Mouse (Mus musculus) macrophage (primary cell): ENCODE data around the gene Unc13c. TPM values are rescaled to one million over a fixed set of nuclear protein-coding genes. Genes with fewer than 3 reads are reported as not detected.

Experiments
- H3K27ac ChIP-seq: fragments of 350-480 bp; formaldehyde crosslinking; 2 replicates; pipeline ENCODE4 v1.9.0; 2021
- H3K36me3 ChIP-seq: fragments of 350-480 bp; formaldehyde crosslinking; 2 replicates; pipeline ENCODE4 v1.9.0; 2021; ENCODE audit errors: inconsistent target
- H3K4me3 ChIP-seq: fragments of 350-480 bp; formaldehyde crosslinking; 2 replicates; pipeline ENCODE4 v1.9.0; 2021; ENCODE audit errors: inconsistent target
- H3K79me2 ChIP-seq: fragments of 350-480 bp; formaldehyde crosslinking; 2 replicates; pipeline ENCODE4 v1.9.0; 2021; ENCODE audit errors: inconsistent target
- WGBS: methylation state at CpG from one replicate; pipeline ENCODE4 v1.1.7; 2026; ENCODE audit warnings: inconsistent platforms; ENCODE audit not compliant: missing documents; 5-methylcytosine and 5-hydroxymethylcytosine counted together
- polyA plus RNA-seq: library from polyadenylated mRNA; stranded (reverse); fragments of 250-400 nt; gene quantifications from 3 replicates; pipeline ENCODE4 v1.2.4, GENCODE M21; 2018; ENCODE audit warnings: inconsistent platforms

The Unc13c gene
- polyA plus RNA-seq, 1 experiment from 2014 or later: not detected

GRCm38 (mm10) chr9:73927276-73927675, 41.5 kb downstream of the Unc13c start:
- H3K36me3 ChIP-seq: no peaks in the 10 kb centered on the region
- no peak overlapping the region for H3K4me3 ChIP-seq
- WGBS: 81% methylated on average over 2 of the region's 2 CpGs
- no peaks in the 10 kb centered on the region for H3K79me2 ChIP-seq
- H3K27ac ChIP-seq: no peak overlapping the region

- Histone ChIP-seq H3K27ac (no peak overlapping the region), H3K79me2 (no peaks in the 10 kb centered on the region), H3K4me3 (no peak overlapping the region), H3K36me3 (no peaks in the 10 kb centered on the region)
- WGBS: 66% methylated on average over 11 of the region's 11 CpGs
Observed at GRCm38 (mm10) chr9:73922449-73923115, 46.2 kb downstream of the Unc13c start.

- Histone ChIP-seq H3K27ac (no peak overlapping the region), H3K36me3 (no peaks in the 10 kb centered on the region), H3K79me2 (no peaks in the 10 kb centered on the region), H3K4me3 (no peak overlapping the region)
- 66% methylated on average over 4 of the region's 4 CpGs for WGBS
Observed at GRCm38 (mm10) chr9:73905959-73906358, 62.8 kb downstream of the Unc13c start.

- no peaks in the 10 kb centered on the region for H3K36me3 ChIP-seq
- WGBS: 75% methylated on average over 3 of the region's 3 CpGs
Observed at GRCm38 (mm10) chr9:73898516-73898915, 70.2 kb downstream of the Unc13c start.

GRCm38 (mm10) chr9:73896210-73896609, 72.6 kb downstream of the Unc13c start:
- Histone ChIP-seq H3K27ac (no peak overlapping the region), H3K36me3 (no peaks in the 10 kb centered on the region), H3K79me2 (no peaks in the 10 kb centered on the region), H3K4me3 (no peak overlapping the region)
- 83% methylated on average over 3 of the region's 3 CpGs for WGBS

More at GRCm38 (mm10) chr9:73898516-73898915, 70.2 kb downstream of the Unc13c start:
- Histone ChIP-seq H3K79me2 (no peaks in the 10 kb centered on the region), H3K4me3 (no peak overlapping the region), H3K27ac (no peak overlapping the region)

GRCm38 (mm10) chr9:73883587-73883986, 85.2 kb downstream of the Unc13c start:
- Histone ChIP-seq H3K4me3 (no peak overlapping the region), H3K36me3 (no peaks in the 10 kb centered on the region), H3K79me2 (no peaks in the 10 kb centered on the region), H3K27ac (no peak overlapping the region)
- 67% methylated on average over 1 of the region's 1 CpGs for whole genome bisulfite sequencing

- 55% methylated on average over 1 of the region's 1 CpGs for WGBS
Observed at GRCm38 (mm10) chr9:73883143-73883542, 85.6 kb downstream of the Unc13c start.

GRCm38 (mm10) chr9:73882393-73882919, 86.3 kb downstream of the Unc13c start:
- WGBS: 86% methylated on average over 5 of the region's 5 CpGs
- no peak overlapping the region for H3K4me3 ChIP-seq
- H3K36me3 ChIP-seq: no peaks in the 10 kb centered on the region
- H3K79me2 ChIP-seq: no peaks in the 10 kb centered on the region
- no peak overlapping the region for H3K27ac ChIP-seq

More at GRCm38 (mm10) chr9:73883143-73883542, 85.6 kb downstream of the Unc13c start:
- no peak overlapping the region for H3K4me3 ChIP-seq
- H3K36me3 ChIP-seq: no peaks in the 10 kb centered on the region
- H3K27ac ChIP-seq: no peak overlapping the region
- no peaks in the 10 kb centered on the region for H3K79me2 ChIP-seq

- H3K36me3 ChIP-seq: no peaks in the 10 kb centered on the region
- no peaks in the 10 kb centered on the region for H3K79me2 ChIP-seq
- 84% methylated on average over 2 of the region's 2 CpGs for WGBS
- H3K4me3 ChIP-seq: no peak overlapping the region
- no peak overlapping the region for H3K27ac ChIP-seq
Observed at GRCm38 (mm10) chr9:73867410-73868067, 101.2 kb downstream of the Unc13c start.

- Histone ChIP-seq H3K79me2 (no peaks in the 10 kb centered on the region), H3K4me3 (no peak overlapping the region), H3K36me3 (no peaks in the 10 kb centered on the region), H3K27ac (no peak overlapping the region)
- WGBS: 69% methylated on average over 2 of the region's 2 CpGs
Observed at GRCm38 (mm10) chr9:73866666-73867065, 102.1 kb downstream of the Unc13c start.

GRCm38 (mm10) chr9:73859469-73859868, 109.3 kb downstream of the Unc13c start:
- H3K36me3 ChIP-seq: no peaks in the 10 kb centered on the region
- H3K27ac ChIP-seq: no peak overlapping the region
- H3K79me2 ChIP-seq: no peaks in the 10 kb centered on the region
- no peak overlapping the region for H3K4me3 ChIP-seq
- 81% methylated on average over 2 of the region's 3 CpGs for WGBS

- Histone ChIP-seq H3K79me2 (no peaks in the 10 kb centered on the region), H3K36me3 (no peaks in the 10 kb centered on the region), H3K27ac (no peak overlapping the region), H3K4me3 (no peak overlapping the region)
- 70% methylated on average over 3 of the region's 3 CpGs for WGBS
Observed at GRCm38 (mm10) chr9:73854281-73854680, 114.5 kb downstream of the Unc13c start.

- H3K36me3 ChIP-seq: no peaks in the 10 kb centered on the region
- H3K27ac ChIP-seq: no peak overlapping the region
- H3K4me3 ChIP-seq: no peak overlapping the region
- 74% methylated on average over 4 of the region's 4 CpGs for WGBS
- H3K79me2 ChIP-seq: no peaks in the 10 kb centered on the region
Observed at GRCm38 (mm10) chr9:73806681-73807080, 162.1 kb downstream of the Unc13c start.

GRCm38 (mm10) chr9:73774616-73775015, 194.2 kb downstream of the Unc13c start:
- Histone ChIP-seq H3K27ac (no peak overlapping the region), H3K4me3 (no peak overlapping the region), H3K79me2 (no peaks in the 10 kb centered on the region), H3K36me3 (no peaks in the 10 kb centered on the region)
- 58% methylated on average over 4 of the region's 4 CpGs for WGBS

GRCm38 (mm10) chr9:73755185-73755584, 213.6 kb downstream of the Unc13c start:
- H3K36me3 ChIP-seq: no peaks in the 10 kb centered on the region
- H3K4me3 ChIP-seq: no peak overlapping the region
- no peak overlapping the region for H3K27ac ChIP-seq
- no peaks in the 10 kb centered on the region for H3K79me2 ChIP-seq
- 93% methylated on average over 2 of the region's 2 CpGs for WGBS
